Mouse (Mus musculus): ENCODE measurements at regions not wholly inside any gene's neighbourhood (a gene's known extent, or its start where the extent isn't known, plus 50 kb on each side); places are given as distances from the start of the nearest gene placed in this dataset.
A peak's percentile ranks its signal among the peaks of the same experiment; 100 is the strongest.

GRCm38 (mm10) chr12:32653096-32653495 is 166.2 kb upstream of the Nampt start:
- DNase-seq, result no peak

- DNase-seq, result no peak
Measured at GRCm38 (mm10) chr12:32656194-32656593, 163.2 kb upstream of the Nampt start.

- DNase-seq, result no peak
Measured at GRCm38 (mm10) chr12:32661782-32662413, 157.4 kb upstream of the Nampt start.

- no peak for DNase-seq
Measured at GRCm38 (mm10) chr12:32666040-32666439, 153.3 kb upstream of the Nampt start.

GRCm38 (mm10) chr12:32677908-32678307 is 141.4 kb upstream of the Nampt start:
- DNase-seq, result no peak

- no peak for DNase-seq
Measured at GRCm38 (mm10) chr12:32678756-32679155, 140.6 kb upstream of the Nampt start.

- DNase-seq, result no peak
Measured at GRCm38 (mm10) chr12:32681910-32682309, 137.4 kb upstream of the Nampt start.

- no peak for DNase-seq
Measured at GRCm38 (mm10) chr12:32683375-32683774, 136.0 kb upstream of the Nampt start.

- DNase-seq, result no peak
Measured at GRCm38 (mm10) chr12:32685788-32686385, 133.5 kb upstream of the Nampt start.

- no peak for DNase-seq
Measured at GRCm38 (mm10) chr12:32689361-32689760, 130.0 kb upstream of the Nampt start.

GRCm38 (mm10) chr12:32690096-32690495 is 129.2 kb upstream of the Nampt start:
- no peak for DNase-seq

- no peak for DNase-seq
Measured at GRCm38 (mm10) chr12:32692081-32692819, 127.1 kb upstream of the Nampt start.

GRCm38 (mm10) chr12:32692962-32693361 is 126.4 kb upstream of the Nampt start:
- no peak for DNase-seq

GRCm38 (mm10) chr12:32693678-32694077 is 125.7 kb upstream of the Nampt start:
- no peak for DNase-seq

- no peak for DNase-seq
Measured at GRCm38 (mm10) chr12:32696832-32697231, 122.5 kb upstream of the Nampt start.

- DNase-seq, result no peak
Measured at GRCm38 (mm10) chr12:32709188-32709587, 110.2 kb upstream of the Nampt start.

- peak; percentile 77 for DNase-seq
Measured at GRCm38 (mm10) chr12:32717129-32717921, 102.0 kb upstream of the Nampt start.

GRCm38 (mm10) chr12:32719203-32719602 is 100.1 kb upstream of the Nampt start:
- no peak for DNase-seq

GRCm38 (mm10) chr12:32724451-32725188 is 94.7 kb upstream of the Nampt start:
- no peak for DNase-seq

- DNase-seq, result no peak
Measured at GRCm38 (mm10) chr12:32727539-32727938, 91.8 kb upstream of the Nampt start.

GRCm38 (mm10) chr12:32728425-32728824 is 90.9 kb upstream of the Nampt start:
- DNase-seq, result no peak

GRCm38 (mm10) chr12:32735224-32735623 is 84.1 kb upstream of the Nampt start:
- DNase-seq, result no peak

GRCm38 (mm10) chr12:32741465-32741864 is 77.9 kb upstream of the Nampt start:
- DNase-seq, result no peak
